Mouse (Mus musculus) neural tube, embryonic 14.5 days (tissue): ENCODE measurements around the gene Smyd4. TPM values are rescaled to one million over a fixed set of nuclear protein-coding genes. Genes with fewer than 3 reads are reported as not detected.

Experiments
- ATAC-seq: fragments of 200-750 bp; cut with Nextera tagmentation; 2 replicates; pipeline ENCODE4 v1.8.0; 2017; ENCODE audit warnings: low read depth, mild to moderate bottlenecking, moderate TSS enrichment, moderate library complexity
- H3K27ac ChIP-seq: fragments of 300-500 bp; sonication (generic); 2 replicates; pipeline ENCODE4 v1.5.1; 2014; ENCODE audit warnings: low read depth, mild to moderate bottlenecking, control low read depth, low read length, moderate library complexity, mixed read lengths
- H3K27me3 ChIP-seq: fragments of 300-500 bp; sonication (generic); 2 replicates; pipeline ENCODE4 v1.6.1; 2014; ENCODE audit warnings: low read length; ENCODE audit not compliant: control insufficient read depth, insufficient read depth
- H3K36me3 ChIP-seq: fragments of 300-500 bp; sonication (generic); 2 replicates; pipeline ENCODE4 v1.6.1; 2014; ENCODE audit warnings: low read length, mixed read lengths; ENCODE audit not compliant: control insufficient read depth, insufficient read depth
- H3K4me1 ChIP-seq: fragments of 300-500 bp; sonication (generic); 2 replicates; pipeline ENCODE4 v1.6.1; 2014; ENCODE audit warnings: low read length; ENCODE audit not compliant: control insufficient read depth, insufficient read depth
- H3K4me2 ChIP-seq: fragments of 300-500 bp; sonication (generic); 2 replicates; pipeline ENCODE4 v1.6.1; 2014; ENCODE audit warnings: mild to moderate bottlenecking, low read depth, low read length, control low read depth
- H3K4me3 ChIP-seq: fragments of 300-500 bp; sonication (generic); 2 replicates; pipeline ENCODE4 v1.5.1; 2014; ENCODE audit warnings: low read depth, low read length, control low read depth, mixed read lengths
- H3K9ac ChIP-seq: fragments of 300-500 bp; sonication (generic); replicated peaks from 2 replicates; pipeline ENCODE4 v1.6.1; 2014; ENCODE audit warnings: low read depth, mild to moderate bottlenecking, control low read depth, low read length, mixed read lengths
- H3K9me3 ChIP-seq: fragments of 300-500 bp; sonication (generic); 2 replicates; pipeline ENCODE4 v1.6.1; 2016; ENCODE audit warnings: low read length; ENCODE audit not compliant: control insufficient read depth
- WGBS: fragments of 180-500 bp; shearing (Covaris S2); extraction: QIAGEN DNeasy Blood & Tissue Kit; methylation state at CpG from one replicate; pipeline ENCODE4 v1.1.7; 2014; 5-methylcytosine and 5-hydroxymethylcytosine counted together
- polyA plus RNA-seq: library from polyadenylated mRNA; unstranded; fragments of >200 nt; fragmentation: Nextera tagmentation; extraction: Ambion mirVana; gene quantifications from 2 replicates; pipeline ENCODE4 v1.2.1, GENCODE M21; 2014

The Smyd4 gene
- polyA plus RNA-seq, 1 experiment from 2014 or later = 17.7 TPM

DNA sequence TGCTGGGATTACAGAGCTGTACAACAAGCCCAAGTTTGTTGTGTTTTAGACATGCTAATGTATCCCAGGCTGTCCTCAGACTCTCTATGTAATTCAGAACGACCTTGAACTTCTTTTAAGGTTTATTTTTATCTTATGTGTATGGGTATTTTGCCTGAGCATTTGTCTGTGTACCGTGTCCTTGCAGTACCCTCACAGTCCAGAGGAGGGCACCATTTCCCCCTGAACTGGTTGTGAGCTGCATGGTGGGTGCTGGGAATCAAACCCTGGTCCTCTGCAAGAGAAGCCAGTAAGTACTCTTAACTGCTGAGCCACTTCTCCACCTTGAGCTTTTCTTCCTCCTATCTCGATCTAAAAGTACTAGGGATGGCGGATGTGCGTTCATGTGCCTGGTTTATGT lies 85.9 kb downstream of the Smyd4 start:
- no peak overlapping the region for H3K4me3 ChIP-seq
- H3K9ac ChIP-seq = no peak overlapping the region
- H3K4me2 ChIP-seq = no peak overlapping the region
- no peak overlapping the region for H3K27ac ChIP-seq
- no peaks in the 10 kb centered on the region for H3K4me1 ChIP-seq
- 89% methylated on average over 5 of the region's 5 CpGs for WGBS
- no peaks in the 10 kb centered on the region for H3K9me3 ChIP-seq
- H3K36me3 ChIP-seq = no peaks in the 10 kb centered on the region
- no peak for ATAC-seq
- no peaks in the 10 kb centered on the region for H3K27me3 ChIP-seq

DNA sequence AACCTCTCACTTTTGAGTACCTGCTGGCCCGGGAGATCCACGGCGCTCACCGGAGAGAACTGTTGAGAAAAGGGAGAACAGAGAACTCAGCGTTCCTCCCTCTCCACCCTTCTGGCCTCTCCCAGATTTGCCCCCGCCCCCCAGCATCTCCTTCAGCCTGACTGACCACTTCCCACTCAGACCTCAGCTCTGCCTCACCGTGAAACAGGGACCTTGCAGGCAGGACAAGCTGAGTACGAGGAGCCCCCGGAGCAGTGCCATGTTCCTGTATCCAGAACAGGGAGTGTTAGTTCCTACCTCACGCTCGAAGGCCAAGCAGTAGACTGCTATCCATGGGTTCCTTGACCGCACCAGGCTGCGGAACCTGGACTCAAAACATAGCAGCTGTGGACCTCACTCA lies 90.0 kb downstream of the Smyd4 start:
- H3K36me3 ChIP-seq = peaks cover 6% of the 10 kb centered on the region
- H3K4me1 ChIP-seq = no peaks in the 10 kb centered on the region
- H3K9me3 ChIP-seq = no peaks in the 10 kb centered on the region
- no peak overlapping the region for H3K9ac ChIP-seq
- H3K27me3 ChIP-seq = no peaks in the 10 kb centered on the region
- H3K27ac ChIP-seq = no peak overlapping the region
- ATAC-seq = no peak
- no peak overlapping the region for H3K4me3 ChIP-seq
- 84% methylated on average over 13 of the region's 13 CpGs for WGBS
- no peak overlapping the region for H3K4me2 ChIP-seq

DNA sequence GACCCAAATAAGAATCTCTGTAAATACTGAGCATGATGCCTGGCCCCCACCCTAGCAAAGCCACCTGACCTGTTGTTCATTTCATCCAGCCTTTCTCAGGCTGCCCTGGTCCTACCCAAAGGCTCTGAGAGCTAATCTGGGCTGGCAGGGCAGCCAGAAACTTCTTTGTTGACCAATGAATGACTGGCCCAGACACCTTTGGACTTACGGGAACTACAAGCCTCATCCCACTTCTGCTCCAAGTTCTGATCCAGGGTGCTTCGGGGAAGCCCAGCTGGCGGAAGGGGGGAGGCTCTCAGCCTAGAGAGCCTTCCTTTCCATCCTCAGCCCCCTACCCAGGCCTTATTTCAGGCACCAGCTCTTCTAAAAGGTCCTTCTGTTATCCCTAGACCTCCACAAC lies 90.6 kb downstream of the Smyd4 start:
- H3K4me3 ChIP-seq = no peak overlapping the region
- WGBS = 86% methylated on average over 3 of the region's 3 CpGs
- H3K27ac ChIP-seq = no peak overlapping the region
- H3K4me1 ChIP-seq = no peaks in the 10 kb centered on the region
- no peak for ATAC-seq
- H3K27me3 ChIP-seq = no peaks in the 10 kb centered on the region
- no peak overlapping the region for H3K4me2 ChIP-seq
- no peak overlapping the region for H3K9ac ChIP-seq
- peaks cover 6% of the 10 kb centered on the region for H3K36me3 ChIP-seq
- H3K9me3 ChIP-seq = no peaks in the 10 kb centered on the region

- 93% methylated on average over 6 of the region's 6 CpGs for WGBS
- Histone ChIP-seq H3K27me3 (no peaks in the 10 kb centered on the region), H3K4me3 (no peak within 1 kb of the TSS), H3K36me3 (peaks cover 6% of the 10 kb centered on the region), H3K9ac (no peak within 1 kb of the TSS), H3K4me1 (no peaks in the 10 kb centered on the region), H3K9me3 (no peaks in the 10 kb centered on the region), H3K27ac (no peak within 1 kb of the TSS), H3K4me2 (no peak within 1 kb of the TSS)
- ATAC-seq = no peak
These were observed 91.1 kb downstream of the Smyd4 start, which contains the start of gene Serpinf2 for GRCm38 (mm10) chr11:75439363-75439762. Gene Serpinf2 (minus strand): TSS chr11:75439591.

- H3K9me3 ChIP-seq = no peaks in the 10 kb centered on the region
- peaks cover 6% of the 10 kb centered on the region for H3K36me3 ChIP-seq
- H3K4me3 ChIP-seq = no peak overlapping the region
- no peak overlapping the region for H3K27ac ChIP-seq
- WGBS = 94% methylated on average over 3 of the region's 3 CpGs
- no peak overlapping the region for H3K9ac ChIP-seq
- H3K4me2 ChIP-seq = no peak overlapping the region
- H3K4me1 ChIP-seq = no peaks in the 10 kb centered on the region
- H3K27me3 ChIP-seq = no peaks in the 10 kb centered on the region
- ATAC-seq = no peak
These were observed 91.7 kb downstream of the Smyd4 start for GRCm38 (mm10) chr11:75439951-75440350.

DNA sequence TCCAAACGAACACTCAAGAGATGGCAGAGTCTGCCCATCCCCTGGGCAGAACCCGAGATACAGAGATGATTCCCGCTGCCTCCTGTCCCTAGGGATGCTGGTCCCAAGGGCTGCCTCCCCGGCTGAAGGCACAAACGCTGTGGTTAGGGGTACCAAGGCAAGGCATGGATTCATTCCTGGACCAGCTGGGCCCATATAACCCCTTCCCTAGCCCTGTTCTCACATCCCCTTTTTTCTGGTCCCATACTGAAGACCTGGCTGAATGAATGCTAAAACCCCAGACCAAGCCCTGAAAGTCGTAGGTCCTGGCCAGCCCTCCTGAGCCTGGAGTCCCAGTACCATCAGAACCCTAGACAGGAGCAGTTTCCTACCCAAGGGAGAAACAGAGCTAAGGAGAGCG lies 92.8 kb downstream of the Smyd4 start:
- H3K4me3 ChIP-seq = no peak overlapping the region
- no peaks in the 10 kb centered on the region for H3K4me1 ChIP-seq
- no peaks in the 10 kb centered on the region for H3K27me3 ChIP-seq
- no peak overlapping the region for H3K9ac ChIP-seq
- no peak overlapping the region for H3K27ac ChIP-seq
- H3K4me2 ChIP-seq = no peak overlapping the region
- no peaks in the 10 kb centered on the region for H3K9me3 ChIP-seq
- H3K36me3 ChIP-seq = peaks cover 14% of the 10 kb centered on the region
- ATAC-seq = no peak
- 76% methylated on average over 7 of the region's 7 CpGs for WGBS

- no peaks in the 10 kb centered on the region for H3K27me3 ChIP-seq
- no peak overlapping the region for H3K4me2 ChIP-seq
- ATAC-seq = no peak
- H3K27ac ChIP-seq = no peak overlapping the region
- WGBS = 71% methylated on average over 16 of the region's 16 CpGs
- peaks cover 14% of the 10 kb centered on the region for H3K36me3 ChIP-seq
- H3K4me1 ChIP-seq = no peaks in the 10 kb centered on the region
- no peak overlapping the region for H3K9ac ChIP-seq
- H3K9me3 ChIP-seq = no peaks in the 10 kb centered on the region
- H3K4me3 ChIP-seq = no peak overlapping the region
These were observed 93.4 kb downstream of the Smyd4 start for GRCm38 (mm10) chr11:75441601-75442000.

DNA sequence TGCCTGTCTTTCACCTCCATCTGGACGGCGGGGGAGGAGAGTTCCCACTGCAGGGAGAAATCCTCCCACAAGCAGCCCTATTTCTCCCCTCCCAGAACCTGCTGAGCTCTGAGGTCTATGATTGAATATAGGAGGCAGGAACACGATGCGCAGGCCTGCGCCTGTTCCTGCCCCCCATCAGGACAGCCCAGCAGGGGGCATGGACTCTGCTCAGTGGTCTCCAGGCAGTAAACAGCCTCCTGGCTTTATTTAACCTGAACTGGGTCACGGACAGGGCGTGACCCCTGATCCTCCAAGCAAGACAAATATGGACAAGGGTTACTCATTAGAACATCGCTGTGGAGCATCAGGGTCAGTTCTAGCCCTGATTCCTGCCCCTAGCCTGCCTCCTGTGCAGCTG lies 95.5 kb downstream of the Smyd4 start:
- WGBS = 42% methylated on average over 8 of the region's 8 CpGs
- Histone ChIP-seq H3K4me3 (no peak overlapping the region), H3K4me1 (no peaks in the 10 kb centered on the region), H3K27ac (no peak overlapping the region), H3K4me2 (no peak overlapping the region), H3K27me3 (no peaks in the 10 kb centered on the region), H3K36me3 (peaks cover 27% of the 10 kb centered on the region), H3K9me3 (no peaks in the 10 kb centered on the region), H3K9ac (no peak overlapping the region)
- no peak for ATAC-seq

- Histone ChIP-seq H3K4me2 (no peak overlapping the region), H3K9me3 (no peaks in the 10 kb centered on the region), H3K4me3 (no peak overlapping the region), H3K4me1 (0 out of 2 replicates have a peak, but pooled peaks cover 2% of the 10 kb centered on the region), H3K27ac (no peak overlapping the region), H3K27me3 (no peaks in the 10 kb centered on the region), H3K9ac (no peak overlapping the region), H3K36me3 (peaks cover 29% of the 10 kb centered on the region)
- WGBS = 85% methylated on average over 3 of the region's 3 CpGs
- no peak for ATAC-seq
These were observed 100.3 kb downstream of the Smyd4 start for GRCm38 (mm10) chr11:75448575-75448974.

DNA sequence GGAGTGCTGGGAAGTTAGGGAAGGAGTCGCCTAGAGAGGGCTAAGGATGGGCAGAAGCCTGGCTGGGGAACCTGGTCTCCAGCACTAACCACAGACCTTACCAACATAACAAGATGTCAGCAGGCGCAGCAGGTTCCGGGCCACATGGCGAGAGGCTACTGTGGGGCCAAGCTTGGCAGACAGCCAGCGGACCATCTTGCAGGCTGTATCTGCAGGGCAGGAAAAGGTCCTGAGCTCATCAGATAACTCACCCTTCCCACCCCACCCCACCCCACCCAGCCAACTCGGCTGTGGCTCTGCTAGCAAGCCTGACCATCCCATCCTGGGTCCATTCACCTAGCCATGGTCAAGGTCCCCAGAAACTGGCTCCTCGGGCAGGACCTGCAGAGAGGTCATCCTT lies 101.5 kb downstream of the Smyd4 start:
- no peak overlapping the region for H3K9ac ChIP-seq
- no peaks in the 10 kb centered on the region for H3K27me3 ChIP-seq
- peaks cover 9% of the 10 kb centered on the region; the same call in 1 of the 2 replicates for H3K4me1 ChIP-seq
- 76% methylated on average over 7 of the region's 7 CpGs for WGBS
- no peak overlapping the region for H3K27ac ChIP-seq
- no peak overlapping the region for H3K4me2 ChIP-seq
- no peak overlapping the region for H3K4me3 ChIP-seq
- peaks cover 29% of the 10 kb centered on the region for H3K36me3 ChIP-seq
- ATAC-seq = no peak
- H3K9me3 ChIP-seq = no peaks in the 10 kb centered on the region
